ENCODE assay signal across 27 mouse cellular contexts in genomic region chr5:96867171-96867570, GRCm38 (mm10).
DNase-seq lines count a peak whose midpoint lies in the region; ATAC-seq and TF ChIP-seq lines count a peak whose summit lies in the region.
"Had no signal": no experiment of that assay in that cellular context is flagged by ENCODE, and none has a peak within 500 bp of the region (broad histone marks: within the 10 kb centered on the region; RNA-seq: fewer than 3 reads in every experiment).

No protein-coding gene starts in this region.

- no peak overlapping the region for H3K4me2 ChIP-seq in midbrain, postnatal 0 days (ENCODE audit: low read depth, low read length, poor library complexity, severe bottlenecking)
- no peak overlapping the region for H3K4me2 ChIP-seq in neural tube, embryonic 15.5 days
- H3K4me2 ChIP-seq: forebrain, embryonic 15.5 days; heart, embryonic 15.5 days; hindbrain, embryonic 12.5 days; limb, embryonic 15.5 days; liver, embryonic 13.5 days; lung, embryonic 14.5 days; midbrain, embryonic 12.5 days; neural tube, embryonic 13.5 days had no signal

- H3K4me1 ChIP-seq in midbrain, postnatal 0 days (ENCODE audit: insufficient read depth, low read length), result no peaks in the 10 kb centered on the region
- no peaks in the 10 kb centered on the region for H3K4me1 ChIP-seq in midbrain, embryonic 10.5 days
- no peaks in the 10 kb centered on the region for H3K4me1 ChIP-seq in neural tube, embryonic 15.5 days
- H3K4me1 ChIP-seq: forebrain, embryonic 10.5 days; forebrain, embryonic 15.5 days; heart, embryonic 15.5 days; hindbrain, embryonic 12.5 days; limb, embryonic 15.5 days; liver, embryonic 13.5 days; midbrain, embryonic 12.5 days had no signal

- DNase-seq in layer of hippocampus, adult 2 months (ENCODE audit: low spot score in 2 of 2), result no peak
- no peak for DNase-seq in layer of hippocampus, adult 18-20 months (ENCODE audit: low spot score in 2 of 2)
- DNase-seq in midbrain, postnatal 0 days (ENCODE audit: low spot score), result no peak
- no peak for DNase-seq in midbrain, embryonic 10.5 days (ENCODE audit: low spot score)
- no peak for DNase-seq in ovary, postnatal 36 days (ENCODE audit: low spot score)
- DNase-seq: adrenal gland, adult 8-10 months; cerebellum, adult 8-10 months; cerebellum, postnatal 25 days; gastrocnemius, adult 2 months; kidney, adult 9 months; kidney, postnatal 4 days; layer of hippocampus, adult 9-11 months; liver, embryonic 13.5 days; lung, embryonic 14.5 days; right cerebral cortex, postnatal 25 days; thymus, postnatal 14 days had no signal

- no peaks in the 10 kb centered on the region for H3K9me3 ChIP-seq in midbrain, postnatal 0 days (ENCODE audit: low read length)
- no peaks in the 10 kb centered on the region for H3K9me3 ChIP-seq in midbrain, embryonic 10.5 days (replicated peaks)
- no peaks in the 10 kb centered on the region for H3K9me3 ChIP-seq in neural tube, embryonic 15.5 days (replicated peaks)
- H3K9me3 ChIP-seq: forebrain, embryonic 10.5 days; forebrain, embryonic 15.5 days; heart, embryonic 15.5 days; hindbrain, embryonic 12.5 days; limb, embryonic 10.5 days; limb, embryonic 15.5 days; liver, embryonic 13.5 days; midbrain, embryonic 12.5 days; neural tube, embryonic 13.5 days had no signal

- TF ChIP-seq CTCF in layer of hippocampus, adult 2 months (conservative IDR thresholded peaks at IDR 0.05), result peak; percentile 23
- 0 out of 2 replicates have a peak, but pooled peaks have one; percentile 2 for TF ChIP-seq CTCF in midbrain, postnatal 0 days (IDR thresholded peaks at IDR 0.05)

- WGBS in midbrain, postnatal 0 days, result 93% methylated on average over 4 of the region's 4 CpGs
- WGBS in midbrain, embryonic 10.5 days, result 96% methylated on average over 4 of the region's 4 CpGs
- 87% methylated on average over 4 of the region's 4 CpGs for WGBS in neural tube, embryonic 15.5 days

- no peak overlapping the region for H3K4me3 ChIP-seq in layer of hippocampus, adult 2 months
- no peak overlapping the region for H3K4me3 ChIP-seq in midbrain, postnatal 0 days (ENCODE audit: low read depth, low read length)
- no peak overlapping the region for H3K4me3 ChIP-seq in midbrain, embryonic 10.5 days
- H3K4me3 ChIP-seq in neural tube, embryonic 15.5 days (replicated peaks), result no peak overlapping the region
- H3K4me3 ChIP-seq: forebrain, embryonic 10.5 days; forebrain, embryonic 15.5 days; gastrocnemius, adult 2 months; heart, embryonic 15.5 days; hindbrain, embryonic 12.5 days; limb, embryonic 10.5 days; limb, embryonic 15.5 days; liver, embryonic 13.5 days; midbrain, embryonic 12.5 days; neural tube, embryonic 13.5 days had no signal

- no peaks in the 10 kb centered on the region for H3K36me3 ChIP-seq in midbrain, postnatal 0 days (ENCODE audit: insufficient read depth, low read length)
- H3K36me3 ChIP-seq in midbrain, embryonic 10.5 days, result no peaks in the 10 kb centered on the region
- H3K36me3 ChIP-seq in neural tube, embryonic 15.5 days, result no peaks in the 10 kb centered on the region
- H3K36me3 ChIP-seq: forebrain, embryonic 10.5 days; forebrain, embryonic 15.5 days; heart, embryonic 15.5 days; hindbrain, embryonic 12.5 days; limb, embryonic 10.5 days; limb, embryonic 15.5 days; liver, embryonic 13.5 days; midbrain, embryonic 12.5 days; neural tube, embryonic 13.5 days had no signal

- ATAC-seq in midbrain, postnatal 0 days (ENCODE audit: low FRiP score), result no peak
- ATAC-seq in granulocyte monocyte progenitor cell, adult 5-6 weeks (replicated peaks; ENCODE audit: poor library complexity, severe bottlenecking), result peak; percentile 78
- ATAC-seq in neural tube, embryonic 15.5 days (ENCODE audit: low FRiP score), result no peak
- ATAC-seq: forebrain, embryonic 15.5 days; intestine, embryonic 16.5 days had no signal

- H3K27me3 ChIP-seq in midbrain, postnatal 0 days (ENCODE audit: insufficient read depth, low read length), result no peaks in the 10 kb centered on the region
- no peaks in the 10 kb centered on the region for H3K27me3 ChIP-seq in midbrain, embryonic 10.5 days (ENCODE audit: low read depth, poor library complexity, severe bottlenecking)
- H3K27me3 ChIP-seq in neural tube, embryonic 15.5 days (replicated peaks), result no peaks in the 10 kb centered on the region
- H3K27me3 ChIP-seq: forebrain, embryonic 15.5 days; heart, embryonic 15.5 days; hindbrain, embryonic 12.5 days; limb, embryonic 15.5 days; midbrain, embryonic 12.5 days; neural tube, embryonic 13.5 days had no signal

- H3K27ac ChIP-seq in layer of hippocampus, adult 2 months, result no peak overlapping the region
- no peak overlapping the region for H3K27ac ChIP-seq in midbrain, postnatal 0 days (ENCODE audit: low read depth, low read length)
- no peak overlapping the region for H3K27ac ChIP-seq in midbrain, embryonic 10.5 days (replicated peaks)
- H3K27ac ChIP-seq in neural tube, embryonic 15.5 days (replicated peaks), result no peak overlapping the region
- H3K27ac ChIP-seq: forebrain, embryonic 10.5 days; forebrain, embryonic 15.5 days; gastrocnemius, adult 2 months; heart, embryonic 15.5 days; hindbrain, embryonic 12.5 days; limb, embryonic 10.5 days; limb, embryonic 15.5 days; liver, embryonic 13.5 days; midbrain, embryonic 12.5 days; neural tube, embryonic 13.5 days had no signal

- H3K9ac ChIP-seq in midbrain, postnatal 0 days (replicated peaks; ENCODE audit: low read length, poor library complexity, severe bottlenecking), result no peak overlapping the region
- H3K9ac ChIP-seq in neural tube, embryonic 15.5 days (replicated peaks), result no peak overlapping the region
- H3K9ac ChIP-seq: forebrain, embryonic 15.5 days; heart, embryonic 15.5 days; hindbrain, embryonic 12.5 days; limb, embryonic 15.5 days; liver, embryonic 13.5 days; lung, embryonic 14.5 days; midbrain, embryonic 12.5 days; neural tube, embryonic 13.5 days had no signal
